Mouse (Mus musculus): Measurements from ENCODE around the gene Pdxdc1.

GRCm38 (mm10) chr16:13819806-13820500 lies 83.0 kb downstream of the Pdxdc1 start:
- no peak for TF ChIP-seq CTCF (IDR thresholded peaks at IDR 0.05; ENCODE audit: control insufficient read depth, insufficient read depth, insufficient read length)
- no peak for TF ChIP-seq USF1 (IDR thresholded peaks at IDR 0.05; ENCODE audit: low read depth)
- TF ChIP-seq CEBPB (IDR thresholded peaks at IDR 0.05; ENCODE audit: low read depth), result no peak
- no peak for TF ChIP-seq FOSL1 (IDR thresholded peaks at IDR 0.05; ENCODE audit: insufficient read depth, low read length, poor library complexity, severe bottlenecking)
- no peak for TF ChIP-seq MYOG (IDR thresholded peaks at IDR 0.05; ENCODE audit: control insufficient read depth, extremely low read depth, insufficient read length)
- no peak for TF ChIP-seq MAX (IDR thresholded peaks at IDR 0.05)
